In genomic region chr5:118458727-118459390, GRCm38 (mm10) we compare ENCODE assay signal across 8 mouse cellular contexts.
DNase-seq lines count a peak whose midpoint lies in the region; ATAC-seq and TF ChIP-seq lines count a peak whose summit lies in the region.

No protein-coding gene starts in this region.

- DNase-seq in right cerebral cortex, adult 18-20 months, result peak; percentile 85
- DNase-seq in right cerebral cortex, postnatal 4 days, result no peak
- DNase-seq in forebrain, postnatal 0 days, result peak; percentile 63
- DNase-seq in heart, postnatal 25 days (ENCODE audit: low spot score), result peak; percentile 83
- peak; percentile 75 for DNase-seq in large intestine, adult 2 months (ENCODE audit: low read depth, low spot score)
- DNase-seq in lung, adult 18-20 months, result peak; percentile 79 to 88
- DNase-seq in cerebellum, adult 18-20 months, result no peak

- intact Hi-C loops in heart, postnatal 25 days (cut with DNase I), result no loop called here

- no peak overlapping the region for H3K27ac ChIP-seq in forebrain, postnatal 0 days (ENCODE audit: low read depth, low read length)
- H3K27ac ChIP-seq in neural tube, embryonic 14.5 days (ENCODE audit: low read depth, low read length), result no peak overlapping the region

- peak overlapping the region; percentile 45 for H3K4me2 ChIP-seq in forebrain, postnatal 0 days (ENCODE audit: low read depth)
- H3K4me2 ChIP-seq in neural tube, embryonic 14.5 days (ENCODE audit: low read depth, low read length), result peak overlapping the region; percentile 40

- ATAC-seq in forebrain, postnatal 0 days, result peak; percentile 58
- peak; percentile 63; the same call in 1 of the 2 replicates for ATAC-seq in neural tube, embryonic 14.5 days (ENCODE audit: low read depth)

- 6% methylated on average over 16 of the region's 16 CpGs for WGBS in forebrain, postnatal 0 days
- WGBS in large intestine, adult 2 months, result 9% methylated on average over 16 of the region's 16 CpGs
- 2% methylated on average over 16 of the region's 16 CpGs for WGBS in neural tube, embryonic 14.5 days

- H3K9me3 ChIP-seq in forebrain, postnatal 0 days (ENCODE audit: low read length), result no peaks in the 10 kb centered on the region
- no peaks in the 10 kb centered on the region for H3K9me3 ChIP-seq in neural tube, embryonic 14.5 days (ENCODE audit: control insufficient read depth, low read length)

- H3K36me3 ChIP-seq in forebrain, postnatal 0 days (ENCODE audit: insufficient read depth), result no peaks in the 10 kb centered on the region
- no peaks in the 10 kb centered on the region for H3K36me3 ChIP-seq in neural tube, embryonic 14.5 days (ENCODE audit: control insufficient read depth, insufficient read depth, low read length)

- H3K4me3 ChIP-seq in forebrain, postnatal 0 days (ENCODE audit: low read depth, low read length), result peak overlapping the region; percentile 12
- H3K4me3 ChIP-seq in neural tube, embryonic 14.5 days (ENCODE audit: low read depth, low read length), result peak overlapping the region; percentile 3; the same call in 1 of the 2 replicates

- H3K9ac ChIP-seq in forebrain, postnatal 0 days, result no peak overlapping the region
- H3K9ac ChIP-seq in neural tube, embryonic 14.5 days (replicated peaks; ENCODE audit: low read depth, low read length), result no peak overlapping the region

- H3K4me1 ChIP-seq in forebrain, postnatal 0 days (ENCODE audit: insufficient read depth), result no peaks in the 10 kb centered on the region; the same call in 1 of the 2 replicates
- H3K4me1 ChIP-seq in neural tube, embryonic 14.5 days (ENCODE audit: control insufficient read depth, insufficient read depth, low read length), result peaks cover 6% of the 10 kb centered on the region; the same call in 1 of the 2 replicates

- no peak for TF ChIP-seq CTCF in forebrain, postnatal 0 days (IDR thresholded peaks at IDR 0.05; ENCODE audit: low read depth)

- no peaks in the 10 kb centered on the region for H3K27me3 ChIP-seq in forebrain, postnatal 0 days (ENCODE audit: insufficient read depth, low read length)
- H3K27me3 ChIP-seq in neural tube, embryonic 14.5 days (ENCODE audit: control insufficient read depth, insufficient read depth, low read length), result no peaks in the 10 kb centered on the region

Comparison
In these comparisons a context has a peak if more than half of its experiments do, and no peak if none do; other contexts are left out.
1. DNase-seq: peak in right cerebral cortex, adult 18-20 months (single experiment), forebrain, postnatal 0 days (single experiment), heart, postnatal 25 days (single experiment), large intestine, adult 2 months (single experiment) and lung, adult 18-20 months (2 of 2); none in right cerebral cortex, postnatal 4 days (single experiment) and cerebellum, adult 18-20 months (0 of 2).